Mouse (Mus musculus): ENCODE results near the gene Brca1.

DNA sequence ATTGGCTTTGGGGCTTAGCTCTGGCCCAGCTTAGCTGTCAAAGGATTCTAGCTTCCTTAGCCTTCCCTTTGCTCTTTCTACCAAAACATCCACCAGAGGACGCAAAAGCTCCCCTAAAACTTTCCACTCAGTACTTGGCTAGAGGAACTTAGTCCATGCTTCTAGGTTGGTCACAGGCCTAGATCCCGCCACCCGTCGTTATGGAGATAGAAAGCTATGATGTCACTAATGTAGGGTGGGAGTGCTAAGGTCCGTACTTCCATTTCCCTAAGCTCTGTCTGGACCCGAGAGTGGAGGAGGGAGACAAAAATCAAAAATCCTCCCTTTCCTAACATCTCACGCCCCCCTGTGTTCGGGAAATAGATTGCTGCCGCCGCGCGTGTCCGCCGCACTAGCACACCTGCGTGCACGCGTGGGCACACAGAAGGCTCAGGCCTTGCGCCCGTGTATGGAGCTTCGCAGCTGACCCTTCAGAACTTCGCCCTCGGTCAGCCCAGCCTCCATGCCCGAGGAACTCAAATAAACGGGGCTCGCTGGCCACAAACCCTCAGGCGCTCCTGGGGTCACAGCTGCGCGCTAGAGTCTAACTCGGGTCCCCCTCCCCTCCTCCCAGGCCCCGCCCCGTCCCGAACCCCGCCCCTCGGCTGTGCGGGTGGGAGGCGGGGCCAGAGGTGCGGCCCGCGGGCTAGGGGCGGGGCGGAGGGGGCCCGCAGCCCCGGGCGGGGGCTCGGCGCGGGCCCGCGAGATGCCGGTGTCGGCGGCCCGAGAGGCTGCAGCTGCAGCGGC, 84.1 kb downstream of the Brca1 start:
- peak; percentile 25; the same call in 1 of the 2 replicates for TF ChIP-seq CTCF (IDR thresholded peaks at IDR 0.05; ENCODE audit: control insufficient read depth, insufficient read depth, insufficient replicate concordance, low read depth, low read length)
- TF ChIP-seq POLR2A (IDR thresholded peaks at IDR 0.05; ENCODE audit: control insufficient read depth, low read depth, low read length): no peak
